9 mouse cellular contexts compared by ENCODE assay signal in the genomic region with DNA sequence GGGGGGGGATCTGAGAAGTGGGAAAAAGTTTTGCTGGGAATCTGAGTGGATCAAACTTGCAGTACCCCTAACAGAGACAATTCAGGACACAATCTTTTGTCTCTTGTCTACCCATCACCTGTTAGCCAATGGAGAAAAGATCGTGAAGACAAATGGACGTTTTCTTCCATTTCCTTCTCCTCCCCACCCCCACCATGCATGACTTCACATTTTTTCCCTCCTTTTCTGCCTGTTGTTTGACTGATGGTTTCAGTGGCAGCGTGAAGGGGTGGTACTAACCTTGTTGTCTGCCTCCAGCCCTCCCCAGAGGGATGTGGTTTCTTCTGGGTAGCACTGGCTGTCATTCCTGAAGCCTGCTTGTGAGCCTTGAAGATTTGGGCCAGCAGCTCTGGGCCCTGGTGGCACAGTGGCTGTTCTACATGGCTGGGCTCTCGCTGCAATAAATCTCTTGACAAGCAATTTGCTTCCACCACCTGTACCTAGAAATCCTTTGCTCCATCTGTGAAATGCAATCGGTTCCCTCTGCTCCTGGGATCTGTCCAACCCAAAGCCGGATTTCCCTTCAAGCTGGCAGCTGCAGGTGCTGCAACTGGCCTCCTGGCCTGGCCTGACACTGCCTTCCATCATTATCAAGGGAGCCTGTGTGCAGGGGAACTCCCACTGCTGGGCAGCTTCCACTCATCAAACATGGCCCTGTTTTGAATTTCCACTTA.
A peak's percentile ranks its signal among the peaks of the same experiment; 100 is the strongest.
DNase-seq lines count a peak whose midpoint lies in the region; ATAC-seq and TF ChIP-seq lines count a peak whose summit lies in the region.
"Had no signal": no experiment of that assay in that cellular context is flagged by ENCODE, and none has a peak within 500 bp of the region (broad histone marks: within the 10 kb centered on the region; RNA-seq: fewer than 3 reads in every experiment).

No protein-coding gene starts in this region.

- H3K4me2 ChIP-seq in heart, embryonic 12.5 days = no peak overlapping the region
- H3K4me2 ChIP-seq in hindbrain, embryonic 16.5 days (ENCODE audit: low read length) = no peak overlapping the region

- no peak overlapping the region; the same call in 1 of the 2 replicates for H3K27ac ChIP-seq in heart, embryonic 12.5 days (ENCODE audit: poor library complexity, severe bottlenecking)
- H3K27ac ChIP-seq in cerebellum, adult 2 months (ENCODE audit: insufficient read depth, low read length) = no peak overlapping the region
- no peak overlapping the region; the same call in 1 of the 2 replicates for H3K27ac ChIP-seq in hindbrain, embryonic 16.5 days (ENCODE audit: low read depth, low read length)

- no peaks in the 10 kb centered on the region for H3K36me3 ChIP-seq in heart, embryonic 12.5 days
- H3K36me3 ChIP-seq in hindbrain, embryonic 16.5 days (ENCODE audit: control insufficient read depth, insufficient read depth, low read length) = no peaks in the 10 kb centered on the region

- H3K4me3 ChIP-seq in heart, embryonic 12.5 days = no peak overlapping the region
- H3K4me3 ChIP-seq in cerebellum, adult 2 months (replicated peaks; ENCODE audit: insufficient read depth, low read depth, low read length) = no peak overlapping the region
- H3K4me3 ChIP-seq in hindbrain, embryonic 16.5 days (ENCODE audit: low read length) = no peak overlapping the region

- H3K27me3 ChIP-seq in heart, embryonic 12.5 days (replicated peaks) = no peaks in the 10 kb centered on the region
- no peaks in the 10 kb centered on the region for H3K27me3 ChIP-seq in cerebellum, adult 2 months (ENCODE audit: control insufficient read depth, insufficient read depth, low read length)
- no peaks in the 10 kb centered on the region for H3K27me3 ChIP-seq in hindbrain, embryonic 16.5 days (replicated peaks; ENCODE audit: control insufficient read depth, insufficient read depth, low read length)

- no peak for TF ChIP-seq POLR2A in cerebellum, adult 2 months (IDR thresholded peaks at IDR 0.05; ENCODE audit: borderline replicate concordance, insufficient read depth, low read length)

- 54% methylated on average over 6 of the region's 6 CpGs for WGBS in heart, embryonic 12.5 days
- 30% methylated on average over 6 of the region's 6 CpGs for WGBS in cerebellum, adult 2 months
- WGBS in hindbrain, embryonic 16.5 days = 44% methylated on average over 6 of the region's 6 CpGs

- no peaks in the 10 kb centered on the region for H3K9me3 ChIP-seq in heart, embryonic 12.5 days (replicated peaks)
- H3K9me3 ChIP-seq in hindbrain, embryonic 16.5 days (ENCODE audit: control insufficient read depth, low read length) = no peaks in the 10 kb centered on the region

- peak; percentile 91 for DNase-seq in heart, adult 11 months
- DNase-seq in 3T3-L1 (ENCODE audit: low read depth, low spot score) = peak; percentile 55
- DNase-seq in cerebellum, adult 2 months = peak; percentile 36 to 57
- no peak for DNase-seq in right cerebral cortex, postnatal 25 days
- no peak for DNase-seq in urinary bladder, postnatal 4 days (ENCODE audit: low spot score in 2 of 2)
- DNase-seq in urinary bladder, adult 18-20 months (ENCODE audit: low spot score in 2 of 2) = no peak
- DNase-seq: adrenal gland, postnatal 25 days had no signal

- peaks cover 9% of the 10 kb centered on the region for H3K4me1 ChIP-seq in heart, embryonic 12.5 days (replicated peaks)
- no peaks in the 10 kb centered on the region for H3K4me1 ChIP-seq in cerebellum, adult 2 months (ENCODE audit: control insufficient read depth, insufficient read depth, low read length)
- H3K4me1 ChIP-seq in hindbrain, embryonic 16.5 days (ENCODE audit: control insufficient read depth, insufficient read depth, low read depth, low read length) = peaks cover 6% of the 10 kb centered on the region; the same call in 1 of the 2 replicates

- no peak for ATAC-seq in heart, embryonic 12.5 days (ENCODE audit: insufficient number of reproducible peaks, low FRiP score)
- peak; percentile 64 for ATAC-seq in hindbrain, embryonic 16.5 days

- TF ChIP-seq CTCF in cerebellum, adult 2 months (IDR thresholded peaks at IDR 0.05; ENCODE audit: borderline replicate concordance, insufficient read depth, low read depth, low read length) = no peak

- H3K9ac ChIP-seq in heart, embryonic 12.5 days = no peak overlapping the region
- no peak overlapping the region for H3K9ac ChIP-seq in hindbrain, embryonic 16.5 days (ENCODE audit: low read depth, low read length)

Comparison
In these comparisons a context has a peak if more than half of its experiments do, and no peak if none do; other contexts are left out.
1. DNase-seq: peak in heart, adult 11 months (single experiment), 3T3-L1 (single experiment) and cerebellum, adult 2 months (2 of 2); none in right cerebral cortex, postnatal 25 days (single experiment), urinary bladder, postnatal 4 days (0 of 2) and urinary bladder, adult 18-20 months (0 of 2).